Mouse (Mus musculus) embryonic fibroblast, embryonic 13.5 days (primary cell): ENCODE measurements around the gene Sco2.

Source experiments
- CTCF ChIP-seq: IDR thresholded peaks from 2 replicates; pipeline ENCODE4 v1.5.1; 2011; ENCODE audit warnings: mild to moderate bottlenecking, control low read depth, low read length, moderate library complexity, borderline replicate concordance; ENCODE audit not compliant: insufficient read depth
- POLR2A ChIP-seq: IDR thresholded peaks from 2 replicates; pipeline ENCODE4 v1.6.1; 2011; ENCODE audit warnings: low read depth, mild to moderate bottlenecking, control low read depth, low read length, moderate library complexity

DNA sequence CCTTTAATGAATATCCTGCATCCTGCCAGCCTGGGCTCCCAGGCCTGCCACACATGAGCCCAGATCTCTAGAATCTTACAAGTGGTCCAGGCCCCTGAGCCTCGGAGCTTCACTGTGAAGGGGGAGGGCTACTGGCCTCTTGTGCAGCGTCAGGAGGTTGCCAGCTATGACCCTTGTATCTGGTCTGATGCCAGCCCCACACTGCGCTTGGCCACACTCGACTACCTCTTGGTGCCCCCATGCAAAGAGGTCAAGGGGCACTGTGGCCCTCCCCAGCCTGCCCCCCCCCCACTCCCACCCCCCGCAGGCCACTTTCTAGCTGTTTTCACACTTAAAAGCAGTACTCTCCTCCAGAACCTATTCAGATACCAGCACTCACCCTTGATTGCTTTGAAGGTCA lies 47.2 kb downstream of the Sco2 start:
- TF ChIP-seq CTCF = no peak
- no peak for TF ChIP-seq POLR2A
